ENCODE assay signal across 7 mouse cellular contexts in genomic region chr13:8870160-8870509, GRCm38 (mm10). TPM values are rescaled to one million over a fixed set of nuclear protein-coding genes. Genes with fewer than 3 reads are reported as not detected.
A peak's percentile ranks its signal among the peaks of the same experiment; 100 is the strongest.
DNase-seq lines count a peak whose midpoint lies in the region; ATAC-seq and TF ChIP-seq lines count a peak whose summit lies in the region.

No protein-coding gene starts in this region.

- peak overlapping the region; percentile 72 for H3K9ac ChIP-seq in intestine, embryonic 15.5 days
- peak overlapping the region; percentile 78 for H3K9ac ChIP-seq in neural tube, embryonic 12.5 days

- TF ChIP-seq POLR2A in spleen, adult 2 months (IDR thresholded peaks at IDR 0.05; ENCODE audit: low read depth, low read length), result no peak

- under 1% methylated on average over 9 of the region's 9 CpGs for WGBS in spleen, adult 2 months
- WGBS in embryonic facial prominence, embryonic 10.5 days, result 9% methylated on average over 9 of the region's 9 CpGs
- WGBS in intestine, embryonic 15.5 days, result 3% methylated on average over 9 of the region's 9 CpGs
- 5% methylated on average over 9 of the region's 9 CpGs for WGBS in neural tube, embryonic 12.5 days

- H3K4me1 ChIP-seq in spleen, adult 2 months (ENCODE audit: control insufficient read depth, insufficient read depth, insufficient read length), result no peaks in the 10 kb centered on the region; the same call in 1 of the 2 replicates
- peaks cover 15% of the 10 kb centered on the region for H3K4me1 ChIP-seq in embryonic facial prominence, embryonic 10.5 days
- H3K4me1 ChIP-seq in intestine, embryonic 15.5 days (replicated peaks), result peaks cover 4% of the 10 kb centered on the region; the same call in 1 of the 2 replicates
- peaks cover 10% of the 10 kb centered on the region; the same call in 1 of the 2 replicates for H3K4me1 ChIP-seq in neural tube, embryonic 12.5 days

- no peaks in the 10 kb centered on the region for H3K27me3 ChIP-seq in spleen, adult 2 months (ENCODE audit: control insufficient read depth, insufficient read depth, low read length)
- H3K27me3 ChIP-seq in embryonic facial prominence, embryonic 10.5 days (replicated peaks; ENCODE audit: low read depth, poor library complexity, severe bottlenecking), result no peaks in the 10 kb centered on the region
- no peaks in the 10 kb centered on the region for H3K27me3 ChIP-seq in intestine, embryonic 15.5 days (replicated peaks)
- no peaks in the 10 kb centered on the region for H3K27me3 ChIP-seq in neural tube, embryonic 12.5 days (replicated peaks)

- no peaks in the 10 kb centered on the region; the same call in 1 of the 2 replicates for H3K36me3 ChIP-seq in spleen, adult 2 months (ENCODE audit: control insufficient read depth, insufficient read depth, low read length)
- H3K36me3 ChIP-seq in embryonic facial prominence, embryonic 10.5 days (replicated peaks), result peaks cover 14% of the 10 kb centered on the region
- H3K36me3 ChIP-seq in intestine, embryonic 15.5 days, result no peaks in the 10 kb centered on the region
- no peaks in the 10 kb centered on the region for H3K36me3 ChIP-seq in neural tube, embryonic 12.5 days

- DNase-seq in spleen, adult 2 months (ENCODE audit: low read depth in 1 of 2, low spot score in 2 of 2), result peak in 1 of 2 experiments; percentile 41
- DNase-seq in spleen, adult 18-20 months, result no peak
- DNase-seq in embryonic facial prominence, embryonic 10.5 days (ENCODE audit: low spot score), result no peak
- no peak for DNase-seq in Muller cell, postnatal 12 days (ENCODE audit: inconsistent ontology term)
- DNase-seq in adrenal gland, postnatal 10 days, result no peak

- H3K4me3 ChIP-seq in spleen, adult 2 months (ENCODE audit: extremely low read depth, insufficient read depth, insufficient read length), result peak overlapping the region; percentile 74
- H3K4me3 ChIP-seq in embryonic facial prominence, embryonic 10.5 days, result peak overlapping the region; percentile 92
- peak overlapping the region; percentile 78 for H3K4me3 ChIP-seq in intestine, embryonic 15.5 days (replicated peaks)
- H3K4me3 ChIP-seq in neural tube, embryonic 12.5 days, result peak overlapping the region; percentile 72

- H3K27ac ChIP-seq in spleen, adult 2 months (ENCODE audit: insufficient read depth, low read length), result peak overlapping the region; percentile 86
- peak overlapping the region; percentile 92 for H3K27ac ChIP-seq in embryonic facial prominence, embryonic 10.5 days (replicated peaks)
- H3K27ac ChIP-seq in intestine, embryonic 15.5 days, result peak overlapping the region; percentile 99
- H3K27ac ChIP-seq in neural tube, embryonic 12.5 days, result peak overlapping the region; percentile 72; the same call in 1 of the 2 replicates

- peak overlapping the region; percentile 78 for H3K4me2 ChIP-seq in intestine, embryonic 15.5 days (replicated peaks)
- peak overlapping the region; percentile 76 for H3K4me2 ChIP-seq in neural tube, embryonic 12.5 days (replicated peaks)

- ATAC-seq in intestine, embryonic 15.5 days, result no peak
- peak; percentile 14; the same call in 1 of the 2 replicates for ATAC-seq in neural tube, embryonic 12.5 days (ENCODE audit: low FRiP score, low read depth)

- TF ChIP-seq CTCF in spleen, adult 2 months (IDR thresholded peaks at IDR 0.05; ENCODE audit: extremely low read depth, insufficient read depth, insufficient read length, insufficient replicate concordance), result no peak

- H3K9me3 ChIP-seq in embryonic facial prominence, embryonic 10.5 days, result no peaks in the 10 kb centered on the region
- H3K9me3 ChIP-seq in intestine, embryonic 15.5 days, result no peaks in the 10 kb centered on the region
- no peaks in the 10 kb centered on the region for H3K9me3 ChIP-seq in neural tube, embryonic 12.5 days

RNA-seq across cellular contexts. Expression of gene Wdr37, which starts 1.6 kb away (rescaled TPM):
- polyA plus RNA-seq in spleen, adult 2 months (2012; rRNA removed), result 11.3 and 18.5 TPM in 2 replicates
- 28.3 and 29.8 TPM in 2 replicates for polyA plus RNA-seq in embryonic facial prominence, embryonic 10.5 days (2016; fragmentation: Nextera tagmentation; extraction: Ambion mirVana)
- polyA plus RNA-seq in intestine, embryonic 15.5 days (2015; fragmentation: Nextera tagmentation; extraction: Ambion mirVana), result 14.0 and 16.6 TPM in 2 replicates
- 52.8 and 53.1 TPM in 2 replicates for polyA plus RNA-seq in neural tube, embryonic 12.5 days (2016; fragmentation: Nextera tagmentation; extraction: Ambion mirVana)
- total RNA-seq in adrenal gland, postnatal 10 days (2021), result 10 to 100 TPM; 28.5 to 36.1 TPM

RNA-seq across cellular contexts. Expression of gene Idi1, which starts 15.2 kb away (rescaled TPM):
- 3.5 and 4.3 TPM in 2 replicates for polyA plus RNA-seq in spleen, adult 2 months (2012; rRNA removed)
- 115 and 137 TPM in 2 replicates for polyA plus RNA-seq in embryonic facial prominence, embryonic 10.5 days (2016; fragmentation: Nextera tagmentation; extraction: Ambion mirVana)
- 126 and 131 TPM in 2 replicates for polyA plus RNA-seq in intestine, embryonic 15.5 days (2015; fragmentation: Nextera tagmentation; extraction: Ambion mirVana)
- polyA plus RNA-seq in neural tube, embryonic 12.5 days (2016; fragmentation: Nextera tagmentation; extraction: Ambion mirVana), result 103 and 117 TPM in 2 replicates
- total RNA-seq in adrenal gland, postnatal 10 days (2021), result 10 to 100 TPM; 16.1 to 20.7 TPM

Comparison
In these comparisons a context has a peak if more than half of its experiments do, and no peak if none do; other contexts are left out.
1. RNA of gene Idi1, which starts 15.2 kb away (polyA plus RNA-seq): 126 to 131 TPM in intestine, embryonic 15.5 days, 103 to 117 TPM in neural tube, embryonic 12.5 days and 115 to 137 TPM in embryonic facial prominence, embryonic 10.5 days; 3.5 to 4.3 TPM in spleen, adult 2 months; every median in the first group is over 10 times any median in the second.
2. Peak in every context shown above with its lines, with median percentiles within 50 percentile points of each other: H3K27ac ChIP-seq and H3K4me3 ChIP-seq.